Mouse (Mus musculus): ENCODE results near the gene Gm39115. TPM values are rescaled to one million over a fixed set of nuclear protein-coding genes. Genes with fewer than 3 reads are reported as not detected.
A peak's percentile ranks its signal among the peaks of the same experiment; 100 is the strongest.
"Not testable (repeated sequence)": the region's sequence is repeated elsewhere in the genome, so short reads cannot be mapped to it uniquely, and the experiment has no call there.

Gm39115 gene
- polyA plus RNA-seq (2016; fragmentation: Nextera tagmentation; extraction: Ambion mirVana), result not detected in 2 replicates

- not testable (repeated sequence) for H3K4me3 ChIP-seq; H3K4me1 ChIP-seq; H3K27ac ChIP-seq (replicated peaks); H3K27me3 ChIP-seq (ENCODE audit: low read depth, poor library complexity, severe bottlenecking); H3K9me3 ChIP-seq (replicated peaks); DNase-seq (ENCODE audit: low spot score); H3K36me3 ChIP-seq
- 54% methylated on average over 2 of the region's 2 CpGs for WGBS
Observed at GRCm38 (mm10) chr7:142135934-142136333, at the start of gene Gm39115. Gene Gm39115, minus strand, starts transcription at chr7:142136034.

GRCm38 (mm10) chr7:142181021-142181420, 45.2 kb upstream of the Gm39115 start:
- WGBS, result 57% methylated on average over 1 of the region's 1 CpGs
- no peak overlapping the region for H3K4me3 ChIP-seq
- no peak for DNase-seq (ENCODE audit: low spot score)
- no peaks in the 10 kb centered on the region for H3K27me3 ChIP-seq (ENCODE audit: low read depth, poor library complexity, severe bottlenecking)
- H3K9me3 ChIP-seq (replicated peaks), result no peaks in the 10 kb centered on the region
- H3K27ac ChIP-seq (replicated peaks), result no peak overlapping the region
- H3K36me3 ChIP-seq, result no peaks in the 10 kb centered on the region
- no peaks in the 10 kb centered on the region for H3K4me1 ChIP-seq

- 84% methylated on average over 1 of the region's 1 CpGs for WGBS
- no peaks in the 10 kb centered on the region for H3K4me1 ChIP-seq
- no peak overlapping the region for H3K4me3 ChIP-seq
- no peaks in the 10 kb centered on the region for H3K9me3 ChIP-seq (replicated peaks)
- peak; percentile 7 for DNase-seq (ENCODE audit: low spot score)
- no peaks in the 10 kb centered on the region for H3K27me3 ChIP-seq (ENCODE audit: low read depth, poor library complexity, severe bottlenecking)
- H3K27ac ChIP-seq (replicated peaks), result no peak overlapping the region
- H3K36me3 ChIP-seq, result no peaks in the 10 kb centered on the region
Observed at GRCm38 (mm10) chr7:142178685-142179084, 42.9 kb upstream of the Gm39115 start.

GRCm38 (mm10) chr7:142175905-142176304, 40.1 kb upstream of the Gm39115 start, which contains the start of gene Krtap5-2:
Gene Krtap5-2, minus strand, starts transcription at chr7:142176005.
- H3K27me3 ChIP-seq (ENCODE audit: low read depth, poor library complexity, severe bottlenecking); H3K4me3 ChIP-seq; H3K27ac ChIP-seq (replicated peaks); H3K36me3 ChIP-seq; H3K9me3 ChIP-seq (replicated peaks); H3K4me1 ChIP-seq: not testable (repeated sequence)
- peak; percentile 1 for DNase-seq (ENCODE audit: low spot score)

GRCm38 (mm10) chr7:142169836-142170235, 34.0 kb upstream of the Gm39115 start:
- no peaks in the 10 kb centered on the region for H3K36me3 ChIP-seq
- DNase-seq (ENCODE audit: low spot score), result peak; percentile 10
- 44% methylated on average over 3 of the region's 3 CpGs for WGBS
- H3K27me3 ChIP-seq (ENCODE audit: low read depth, poor library complexity, severe bottlenecking), result no peaks in the 10 kb centered on the region
- H3K4me1 ChIP-seq, result no peaks in the 10 kb centered on the region
- no peak overlapping the region for H3K4me3 ChIP-seq
- H3K9me3 ChIP-seq (replicated peaks), result no peaks in the 10 kb centered on the region
- no peak overlapping the region for H3K27ac ChIP-seq (replicated peaks)

- H3K36me3 ChIP-seq; H3K27ac ChIP-seq (replicated peaks): not testable (repeated sequence)
Observed at GRCm38 (mm10) chr7:142165639-142166038, 29.8 kb upstream of the Gm39115 start, which contains the start of gene Gm4553. Gene Gm4553, minus strand, starts transcription at chr7:142165739.

GRCm38 (mm10) chr7:142159366-142159765, 23.5 kb upstream of the Gm39115 start:
- H3K27ac ChIP-seq (replicated peaks), result no peak overlapping the region
- peak; percentile 3 for DNase-seq (ENCODE audit: low spot score)
- H3K36me3 ChIP-seq, result no peaks in the 10 kb centered on the region
- H3K4me1 ChIP-seq, result no peaks in the 10 kb centered on the region
- WGBS, result 91% methylated on average over 3 of the region's 3 CpGs
- no peaks in the 10 kb centered on the region for H3K27me3 ChIP-seq (ENCODE audit: low read depth, poor library complexity, severe bottlenecking)
- H3K4me3 ChIP-seq, result no peak overlapping the region
- H3K9me3 ChIP-seq (replicated peaks), result no peaks in the 10 kb centered on the region

More at GRCm38 (mm10) chr7:142165639-142166038, 29.8 kb upstream of the Gm39115 start, which contains the start of gene Gm4553:
- DNase-seq (ENCODE audit: low spot score); H3K27me3 ChIP-seq (ENCODE audit: low read depth, poor library complexity, severe bottlenecking); H3K4me3 ChIP-seq; H3K4me1 ChIP-seq; H3K9me3 ChIP-seq (replicated peaks): not testable (repeated sequence)

GRCm38 (mm10) chr7:142157013-142157412, 21.2 kb upstream of the Gm39115 start, which contains the start of gene Gm29735:
Gene Gm29735, minus strand, starts transcription at chr7:142157113.
- not testable (repeated sequence) for H3K4me1 ChIP-seq; H3K27ac ChIP-seq (replicated peaks); H3K27me3 ChIP-seq (ENCODE audit: low read depth, poor library complexity, severe bottlenecking); DNase-seq (ENCODE audit: low spot score); H3K9me3 ChIP-seq (replicated peaks); H3K36me3 ChIP-seq; H3K4me3 ChIP-seq
- WGBS, result 69% methylated on average over 2 of the region's 2 CpGs

GRCm38 (mm10) chr7:142155308-142155707, 19.5 kb upstream of the Gm39115 start:
- Histone ChIP-seq H3K27ac (replicated peaks) (no peak overlapping the region), H3K9me3 (replicated peaks) (no peaks in the 10 kb centered on the region), H3K36me3 (no peaks in the 10 kb centered on the region), H3K4me1 (no peaks in the 10 kb centered on the region), H3K4me3 (no peak overlapping the region), H3K27me3 (ENCODE audit: low read depth, poor library complexity, severe bottlenecking) (no peaks in the 10 kb centered on the region)
- 70% methylated on average over 1 of the region's 1 CpGs for WGBS
- DNase-seq (ENCODE audit: low spot score), result no peak

- H3K9me3 ChIP-seq (replicated peaks), result no peaks in the 10 kb centered on the region
- H3K36me3 ChIP-seq, result no peaks in the 10 kb centered on the region
- H3K27me3 ChIP-seq (ENCODE audit: low read depth, poor library complexity, severe bottlenecking), result no peaks in the 10 kb centered on the region
- DNase-seq (ENCODE audit: low spot score), result no peak
- no peak overlapping the region for H3K27ac ChIP-seq (replicated peaks)
- 89% methylated on average over 4 of the region's 4 CpGs for WGBS
- no peaks in the 10 kb centered on the region for H3K4me1 ChIP-seq
- no peak overlapping the region for H3K4me3 ChIP-seq
Observed at GRCm38 (mm10) chr7:142152191-142152590, 16.4 kb upstream of the Gm39115 start.

- Histone ChIP-seq H3K27me3 (ENCODE audit: low read depth, poor library complexity, severe bottlenecking) (no peaks in the 10 kb centered on the region), H3K4me3 (no peak overlapping the region), H3K27ac (replicated peaks) (no peak overlapping the region), H3K36me3 (no peaks in the 10 kb centered on the region), H3K9me3 (replicated peaks) (no peaks in the 10 kb centered on the region), H3K4me1 (no peaks in the 10 kb centered on the region)
- DNase-seq (ENCODE audit: low spot score), result no peak
Observed at GRCm38 (mm10) chr7:142148633-142149032, 12.8 kb upstream of the Gm39115 start.

GRCm38 (mm10) chr7:142146033-142146432, 10.2 kb upstream of the Gm39115 start:
- Histone ChIP-seq H3K4me1 (no peaks in the 10 kb centered on the region), H3K27ac (replicated peaks) (no peak overlapping the region), H3K27me3 (ENCODE audit: low read depth, poor library complexity, severe bottlenecking) (no peaks in the 10 kb centered on the region), H3K36me3 (no peaks in the 10 kb centered on the region), H3K4me3 (no peak overlapping the region), H3K9me3 (replicated peaks) (no peaks in the 10 kb centered on the region)
- 3% methylated on average over 1 of the region's 1 CpGs for WGBS
- DNase-seq (ENCODE audit: low spot score), result peak; percentile 39

- H3K4me1 ChIP-seq, result no peaks in the 10 kb centered on the region
- DNase-seq (ENCODE audit: low spot score), result no peak
- H3K27me3 ChIP-seq (ENCODE audit: low read depth, poor library complexity, severe bottlenecking), result no peaks in the 10 kb centered on the region
- H3K4me3 ChIP-seq, result no peak overlapping the region
- no peaks in the 10 kb centered on the region for H3K9me3 ChIP-seq (replicated peaks)
- H3K36me3 ChIP-seq, result no peaks in the 10 kb centered on the region
- 43% methylated on average over 4 of the region's 4 CpGs for WGBS
- no peak overlapping the region for H3K27ac ChIP-seq (replicated peaks)
Observed at GRCm38 (mm10) chr7:142145413-142145940, 9.6 kb upstream of the Gm39115 start.

GRCm38 (mm10) chr7:142144507-142144906, 8.7 kb upstream of the Gm39115 start, which contains the start of gene Gm45337:
Gene Gm45337, minus strand, starts transcription at chr7:142144607.
- Histone ChIP-seq H3K27ac (replicated peaks) (no peak within 1 kb of the TSS), H3K9me3 (replicated peaks) (no peaks in the 10 kb centered on the region), H3K36me3 (no peaks in the 10 kb centered on the region), H3K4me3 (no peak within 1 kb of the TSS), H3K4me1 (no peaks in the 10 kb centered on the region), H3K27me3 (ENCODE audit: low read depth, poor library complexity, severe bottlenecking) (no peaks in the 10 kb centered on the region)
- 82% methylated on average over 1 of the region's 1 CpGs for WGBS
- no peak for DNase-seq (ENCODE audit: low spot score)
